Mouse (Mus musculus) olfactory bulb, adult 2 months (tissue): ENCODE measurements around the gene Gm10644.

Experiments used
- CTCF ChIP-seq: fragments of 200-500 bp; IDR thresholded peaks from 2 replicates; pipeline ENCODE4 v1.5.1; 2012; ENCODE audit warnings: low read depth, mild to moderate bottlenecking, low read length, moderate library complexity; ENCODE audit not compliant: insufficient read depth
- POLR2A ChIP-seq: fragments of 200-500 bp; IDR thresholded peaks from 2 replicates; pipeline ENCODE4 v1.6.1; 2012; ENCODE audit warnings: mild to moderate bottlenecking, low read depth, low read length, moderate library complexity; ENCODE audit not compliant: insufficient read depth

DNA sequence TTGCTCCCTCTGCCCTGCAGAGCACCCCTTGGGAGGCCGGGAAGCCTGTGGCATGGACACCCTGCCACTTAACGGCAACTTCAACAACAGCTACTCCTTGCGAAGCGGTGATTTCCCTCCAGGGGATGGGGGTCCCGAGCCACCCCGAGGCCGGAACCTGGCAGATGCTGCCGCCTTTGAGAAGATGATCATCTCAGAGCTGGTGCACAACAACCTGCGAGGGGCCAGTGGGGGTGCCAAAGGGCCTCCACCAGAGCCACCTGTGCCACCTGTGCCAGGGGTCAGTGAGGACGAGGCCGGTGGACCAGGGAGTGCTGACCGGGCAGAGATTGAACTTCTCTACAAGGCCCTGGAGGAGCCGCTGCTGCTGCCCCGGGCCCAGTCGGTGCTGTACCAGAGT, 16.7 kb downstream of the Gm10644 start:
- TF ChIP-seq CTCF (no peak), POLR2A (no peak)
